9 mouse cellular contexts compared by ENCODE assay signal in the genomic region with DNA sequence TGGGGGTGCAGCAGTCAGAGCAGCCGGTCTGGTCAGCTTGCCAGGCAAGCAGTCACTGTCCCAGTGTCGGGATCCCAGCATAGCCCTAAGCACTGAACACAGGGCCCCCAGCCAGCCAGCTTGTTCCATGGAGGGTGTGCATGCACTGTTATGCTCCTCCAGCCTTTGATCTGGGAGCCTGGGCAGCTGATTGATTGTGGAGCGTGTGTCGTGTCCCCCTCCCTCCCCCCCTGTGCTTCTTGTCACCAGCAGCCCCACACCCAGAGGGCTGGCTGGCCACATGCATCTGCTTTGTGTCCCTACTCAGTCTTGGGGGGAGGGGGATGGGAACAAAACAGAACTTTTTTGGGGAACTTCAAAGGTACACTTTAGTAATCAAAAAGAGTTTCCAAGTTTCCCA. TPM values are rescaled to one million over a fixed set of nuclear protein-coding genes. Genes with fewer than 3 reads are reported as not detected.
DNase-seq lines count a peak whose midpoint lies in the region; ATAC-seq and TF ChIP-seq lines count a peak whose summit lies in the region.
"Had no signal": no experiment of that assay in that cellular context is flagged by ENCODE, and none has a peak within 500 bp of the region (broad histone marks: within the 10 kb centered on the region; RNA-seq: fewer than 3 reads in every experiment).

No protein-coding gene starts in this region.

- H3K4me2 ChIP-seq in kidney, embryonic 16.5 days (replicated peaks; ENCODE audit: low read depth, low read length): 0 out of 2 replicates have a peak overlapping the region, but pooled peaks have one; percentile 4
- H3K4me2 ChIP-seq in embryonic facial prominence, embryonic 13.5 days: no peak overlapping the region
- no peak overlapping the region for H3K4me2 ChIP-seq in hindbrain, postnatal 0 days (ENCODE audit: low read depth, low read length)
- H3K4me2 ChIP-seq in neural tube, embryonic 12.5 days (replicated peaks): peak overlapping the region; percentile 28; the same call in 1 of the 2 replicates
- H3K4me2 ChIP-seq: liver, embryonic 13.5 days had no signal

- H3K9me3 ChIP-seq in kidney, embryonic 16.5 days (ENCODE audit: low read length): no peaks in the 10 kb centered on the region
- H3K9me3 ChIP-seq in embryonic facial prominence, embryonic 13.5 days: no peaks in the 10 kb centered on the region
- no peaks in the 10 kb centered on the region for H3K9me3 ChIP-seq in hindbrain, postnatal 0 days (ENCODE audit: low read length)
- no peaks in the 10 kb centered on the region for H3K9me3 ChIP-seq in neural tube, embryonic 12.5 days

- no peak for DNase-seq in kidney, adult 18-20 months
- peak; percentile 63 for DNase-seq in hindbrain, postnatal 0 days (ENCODE audit: low spot score)
- no peak for DNase-seq in urinary bladder, postnatal 4 days (ENCODE audit: low spot score in 2 of 2)
- DNase-seq: liver, embryonic 13.5 days had no signal

- peak overlapping the region; percentile 65 for H3K27ac ChIP-seq in kidney, embryonic 16.5 days (ENCODE audit: low read length)
- peak overlapping the region; percentile 64; the same call in 1 of the 2 replicates for H3K27ac ChIP-seq in embryonic facial prominence, embryonic 13.5 days
- H3K27ac ChIP-seq in hindbrain, postnatal 0 days: no peak overlapping the region
- peak overlapping the region; percentile 50; the same call in 1 of the 2 replicates for H3K27ac ChIP-seq in neural tube, embryonic 12.5 days
- H3K27ac ChIP-seq: liver, embryonic 13.5 days had no signal

- H3K9ac ChIP-seq in kidney, embryonic 16.5 days (replicated peaks; ENCODE audit: low read length): peak overlapping the region; percentile 25
- H3K9ac ChIP-seq in embryonic facial prominence, embryonic 13.5 days: peak overlapping the region; percentile 41
- no peak overlapping the region for H3K9ac ChIP-seq in hindbrain, postnatal 0 days (replicated peaks; ENCODE audit: low read length)
- 0 out of 2 replicates have a peak overlapping the region, but pooled peaks have one; percentile 1 for H3K9ac ChIP-seq in neural tube, embryonic 12.5 days
- H3K9ac ChIP-seq: liver, embryonic 13.5 days had no signal

- H3K4me3 ChIP-seq in kidney, embryonic 16.5 days (ENCODE audit: low read length): no peak overlapping the region
- H3K4me3 ChIP-seq in embryonic facial prominence, embryonic 13.5 days: no peak overlapping the region
- no peak overlapping the region for H3K4me3 ChIP-seq in hindbrain, postnatal 0 days (ENCODE audit: low read length)
- H3K4me3 ChIP-seq in neural tube, embryonic 12.5 days: no peak overlapping the region
- H3K4me3 ChIP-seq: liver, embryonic 13.5 days had no signal

- TF ChIP-seq CTCF in hindbrain, postnatal 0 days (IDR thresholded peaks at IDR 0.05; ENCODE audit: low read depth): no peak

- peaks cover 18% of the 10 kb centered on the region for H3K36me3 ChIP-seq in kidney, embryonic 16.5 days (ENCODE audit: insufficient read depth, low read length)
- H3K36me3 ChIP-seq in embryonic facial prominence, embryonic 13.5 days: peaks cover 73% of the 10 kb centered on the region
- peaks cover 4% of the 10 kb centered on the region for H3K36me3 ChIP-seq in hindbrain, postnatal 0 days (ENCODE audit: insufficient read depth, low read length)
- peaks cover 47% of the 10 kb centered on the region for H3K36me3 ChIP-seq in neural tube, embryonic 12.5 days

- peak; percentile 57 for ATAC-seq in kidney, embryonic 16.5 days (ENCODE audit: low FRiP score, low TSS enrichment)
- no peak for ATAC-seq in embryonic facial prominence, embryonic 13.5 days (ENCODE audit: insufficient number of reproducible peaks, insufficient read depth, low FRiP score, low TSS enrichment, low read depth)
- ATAC-seq in hindbrain, postnatal 0 days: peak; percentile 77
- ATAC-seq in neural tube, embryonic 12.5 days (ENCODE audit: low FRiP score, low read depth): peak; percentile 83
- ATAC-seq in CD4-positive, CD25-positive, alpha-beta regulatory T cell, adult 4 months: no peak
- ATAC-seq: Patski had no signal

- H3K4me1 ChIP-seq in kidney, embryonic 16.5 days (ENCODE audit: insufficient read depth, low read length): peaks cover 33% of the 10 kb centered on the region
- peaks cover 21% of the 10 kb centered on the region for H3K4me1 ChIP-seq in embryonic facial prominence, embryonic 13.5 days
- no peaks in the 10 kb centered on the region for H3K4me1 ChIP-seq in hindbrain, postnatal 0 days (ENCODE audit: insufficient read depth, low read length)
- peaks cover 20% of the 10 kb centered on the region for H3K4me1 ChIP-seq in neural tube, embryonic 12.5 days

- WGBS in kidney, embryonic 16.5 days: 10% methylated on average over 4 of the region's 4 CpGs
- 15% methylated on average over 4 of the region's 4 CpGs for WGBS in embryonic facial prominence, embryonic 13.5 days
- WGBS in hindbrain, postnatal 0 days: 13% methylated on average over 4 of the region's 4 CpGs
- 3% methylated on average over 4 of the region's 4 CpGs for WGBS in neural tube, embryonic 12.5 days

- no peaks in the 10 kb centered on the region for H3K27me3 ChIP-seq in kidney, embryonic 16.5 days (ENCODE audit: insufficient read depth, low read length)
- no peaks in the 10 kb centered on the region for H3K27me3 ChIP-seq in embryonic facial prominence, embryonic 13.5 days
- H3K27me3 ChIP-seq in hindbrain, postnatal 0 days (ENCODE audit: insufficient read depth, low read length): no peaks in the 10 kb centered on the region
- no peaks in the 10 kb centered on the region for H3K27me3 ChIP-seq in neural tube, embryonic 12.5 days (replicated peaks)
- H3K27me3 ChIP-seq: liver, embryonic 13.5 days; Patski had no signal

RNA-seq across cellular contexts. Expression of a gene that starts 18.4 kb away (rescaled TPM):
- 151 TPM in 2 replicates for polyA plus RNA-seq in kidney, embryonic 16.5 days (2015; fragmentation: Nextera tagmentation; extraction: Ambion mirVana)
- polyA plus RNA-seq in embryonic facial prominence, embryonic 13.5 days (2015; fragmentation: Nextera tagmentation; extraction: Ambion mirVana): 132 and 154 TPM in 2 replicates
- total RNA-seq in hindbrain, postnatal 0 days (2014; rRNA removed): 57.6 and 78.6 TPM in 2 replicates
- polyA plus RNA-seq in hindbrain, postnatal 0 days (2015; fragmentation: Nextera tagmentation; extraction: Ambion mirVana): 99.7 and 100 TPM in 2 replicates
- 108 and 114 TPM in 2 replicates for polyA plus RNA-seq in neural tube, embryonic 12.5 days (2016; fragmentation: Nextera tagmentation; extraction: Ambion mirVana)
- 100 to 1,000 TPM; 152 to 156 TPM for polyA plus RNA-seq in CD4-positive, CD25-positive, alpha-beta regulatory T cell, adult 4 months (2017; shearing (Covaris generic))

RNA-seq across cellular contexts. Expression of a gene that starts 18.5 kb away (rescaled TPM):
- polyA plus RNA-seq in kidney, embryonic 16.5 days (2015; fragmentation: Nextera tagmentation; extraction: Ambion mirVana): 69.2 and 71.3 TPM in 2 replicates
- 71.0 and 77.8 TPM in 2 replicates for polyA plus RNA-seq in embryonic facial prominence, embryonic 13.5 days (2015; fragmentation: Nextera tagmentation; extraction: Ambion mirVana)
- total RNA-seq in hindbrain, postnatal 0 days (2014; rRNA removed): 35.4 and 49.1 TPM in 2 replicates
- polyA plus RNA-seq in hindbrain, postnatal 0 days (2015; fragmentation: Nextera tagmentation; extraction: Ambion mirVana): 41.7 and 44.3 TPM in 2 replicates
- polyA plus RNA-seq in neural tube, embryonic 12.5 days (2016; fragmentation: Nextera tagmentation; extraction: Ambion mirVana): 70.9 and 72.6 TPM in 2 replicates
- polyA plus RNA-seq in CD4-positive, CD25-positive, alpha-beta regulatory T cell, adult 4 months (2017; shearing (Covaris generic)): 10 to 100 TPM; 26.8 to 34.4 TPM

RNA-seq across cellular contexts. Expression of a gene that starts 22.4 kb away (rescaled TPM):
- 146 TPM in 2 replicates for polyA plus RNA-seq in kidney, embryonic 16.5 days (2015; fragmentation: Nextera tagmentation; extraction: Ambion mirVana)
- polyA plus RNA-seq in embryonic facial prominence, embryonic 13.5 days (2015; fragmentation: Nextera tagmentation; extraction: Ambion mirVana): 109 and 123 TPM in 2 replicates
- total RNA-seq in hindbrain, postnatal 0 days (2014; rRNA removed): 105 and 130 TPM in 2 replicates
- polyA plus RNA-seq in hindbrain, postnatal 0 days (2015; fragmentation: Nextera tagmentation; extraction: Ambion mirVana): 143 and 148 TPM in 2 replicates
- 139 and 155 TPM in 2 replicates for polyA plus RNA-seq in neural tube, embryonic 12.5 days (2016; fragmentation: Nextera tagmentation; extraction: Ambion mirVana)
- polyA plus RNA-seq in CD4-positive, CD25-positive, alpha-beta regulatory T cell, adult 4 months (2017; shearing (Covaris generic)): 100 to 1,000 TPM in 1 of 2 experiments, 10 to 100 TPM in 1; 82.3 to 134 TPM

RNA-seq across cellular contexts. Expression of a gene that starts 26.1 kb away (rescaled TPM):
- 32.5 and 38.7 TPM in 2 replicates for polyA plus RNA-seq in kidney, embryonic 16.5 days (2015; fragmentation: Nextera tagmentation; extraction: Ambion mirVana)
- 66.0 and 72.6 TPM in 2 replicates for polyA plus RNA-seq in embryonic facial prominence, embryonic 13.5 days (2015; fragmentation: Nextera tagmentation; extraction: Ambion mirVana)
- 669 and 698 TPM in 2 replicates for total RNA-seq in hindbrain, postnatal 0 days (2014; rRNA removed)
- polyA plus RNA-seq in hindbrain, postnatal 0 days (2015; fragmentation: Nextera tagmentation; extraction: Ambion mirVana): 593 and 639 TPM in 2 replicates
- 118 and 119 TPM in 2 replicates for polyA plus RNA-seq in neural tube, embryonic 12.5 days (2016; fragmentation: Nextera tagmentation; extraction: Ambion mirVana)
- polyA plus RNA-seq in CD4-positive, CD25-positive, alpha-beta regulatory T cell, adult 4 months (2017; shearing (Covaris generic)): not detected

RNA-seq across cellular contexts. Expression of a gene that starts 31.9 kb away (rescaled TPM):
- 49.4 and 56.5 TPM in 2 replicates for polyA plus RNA-seq in kidney, embryonic 16.5 days (2015; fragmentation: Nextera tagmentation; extraction: Ambion mirVana)
- 17.9 and 18.3 TPM in 2 replicates for polyA plus RNA-seq in embryonic facial prominence, embryonic 13.5 days (2015; fragmentation: Nextera tagmentation; extraction: Ambion mirVana)
- 16.1 and 17.6 TPM in 2 replicates for total RNA-seq in hindbrain, postnatal 0 days (2014; rRNA removed)
- polyA plus RNA-seq in hindbrain, postnatal 0 days (2015; fragmentation: Nextera tagmentation; extraction: Ambion mirVana): 20.2 and 21.3 TPM in 2 replicates
- polyA plus RNA-seq in neural tube, embryonic 12.5 days (2016; fragmentation: Nextera tagmentation; extraction: Ambion mirVana): 12.3 and 16.7 TPM in 2 replicates
- polyA plus RNA-seq in CD4-positive, CD25-positive, alpha-beta regulatory T cell, adult 4 months (2017; shearing (Covaris generic)): 10 to 100 TPM; 15.1 to 17.4 TPM

Comparison
In these comparisons a context has a peak if more than half of its experiments do, and no peak if none do; other contexts are left out.
1. ATAC-seq: peak in kidney, embryonic 16.5 days (single experiment), hindbrain, postnatal 0 days (single experiment) and neural tube, embryonic 12.5 days (single experiment); none in embryonic facial prominence, embryonic 13.5 days (single experiment) and CD4-positive, CD25-positive, alpha-beta regulatory T cell, adult 4 months (single experiment).
2. H3K4me2 ChIP-seq: peak in kidney, embryonic 16.5 days (single experiment) and neural tube, embryonic 12.5 days (single experiment); none in embryonic facial prominence, embryonic 13.5 days (single experiment) and hindbrain, postnatal 0 days (single experiment).